ENCODE assay signal across 8 mouse cellular contexts in the genomic region with DNA sequence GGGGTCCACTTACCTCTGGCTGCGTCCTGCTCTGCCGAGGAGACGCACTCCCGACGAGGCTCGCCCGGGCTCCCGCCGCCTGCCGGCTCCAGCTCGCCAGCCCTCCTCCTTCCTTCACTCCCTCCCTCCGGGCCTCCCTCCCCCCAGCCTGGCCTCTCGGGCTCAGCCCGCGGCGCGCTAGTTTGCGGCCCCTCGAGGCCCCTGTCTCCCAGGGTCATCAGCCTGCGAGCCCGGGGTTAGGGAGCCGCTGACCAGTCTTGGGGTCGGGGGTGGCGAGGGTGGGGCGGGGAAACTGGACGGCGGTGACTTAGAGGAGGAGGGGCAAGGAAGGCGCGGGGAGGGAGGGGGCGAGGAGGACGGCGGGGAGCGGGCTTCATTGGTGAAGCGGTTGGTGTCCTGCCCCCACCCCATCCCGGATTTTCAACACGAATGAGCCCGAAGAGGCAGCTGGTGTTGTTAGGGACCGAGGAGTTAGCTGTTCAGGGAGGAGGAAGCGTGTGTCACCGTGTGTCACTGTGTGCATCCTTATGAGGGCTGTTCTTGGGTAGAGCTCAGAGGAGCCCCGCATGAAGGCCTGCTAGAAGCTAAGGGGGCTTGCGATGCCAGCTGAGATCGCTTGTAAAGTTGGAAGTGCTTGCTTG. TPM values are rescaled to one million over a fixed set of nuclear protein-coding genes. Genes with fewer than 3 reads are reported as not detected.
A peak's percentile ranks its signal among the peaks of the same experiment; 100 is the strongest.
DNase-seq lines count a peak whose midpoint lies in the region; ATAC-seq and TF ChIP-seq lines count a peak whose summit lies in the region.

Gene Gpr162, minus strand, starts transcription at position 326 of the 641 bp plus-strand sequence.

- WGBS in forebrain, embryonic 16.5 days: under 1% methylated on average over 30 of the region's 43 CpGs
- 1% methylated on average over 40 of the region's 43 CpGs for WGBS in hindbrain, embryonic 16.5 days
- WGBS in macrophage (ENCODE audit: missing documents): 1% methylated on average over 41 of the region's 43 CpGs

- no peak for TF ChIP-seq RAD21 in MEL (IDR thresholded peaks at IDR 0.05; ENCODE audit: low read depth, low read length)

- H3K9me3 ChIP-seq in MEL (replicated peaks; ENCODE audit: insufficient read depth, low read length): no peaks in the 10 kb centered on the region
- no peaks in the 10 kb centered on the region for H3K9me3 ChIP-seq in forebrain, embryonic 16.5 days (ENCODE audit: control insufficient read depth, low read length)
- H3K9me3 ChIP-seq in hindbrain, embryonic 16.5 days (ENCODE audit: control insufficient read depth, low read length): no peaks in the 10 kb centered on the region

- peak within 1 kb of the TSS; percentile 67 for H3K9ac ChIP-seq in MEL (ENCODE audit: control insufficient read depth, low read depth, low read length, poor library complexity, severe bottlenecking)
- peak within 1 kb of the TSS; percentile 75 for H3K9ac ChIP-seq in forebrain, embryonic 16.5 days (replicated peaks; ENCODE audit: low read depth, low read length)
- H3K9ac ChIP-seq in hindbrain, embryonic 16.5 days (ENCODE audit: low read depth, low read length): peak within 1 kb of the TSS; percentile 96

- H3K27ac ChIP-seq in MEL (ENCODE audit: control insufficient read depth, low read depth, low read length) (no peak within 1 kb of the TSS), macrophage (peak within 1 kb of the TSS; percentile 27; the same call in 1 of the 2 replicates)
- H3K27ac ChIP-seq in forebrain, embryonic 16.5 days (ENCODE audit: low read length): peak within 1 kb of the TSS; percentile 54
- H3K27ac ChIP-seq in hindbrain, embryonic 16.5 days (ENCODE audit: low read depth, low read length): peak within 1 kb of the TSS; percentile 98

- H3K4me3 ChIP-seq in MEL (ENCODE audit: control insufficient read depth in 1 of 2, insufficient read depth in 1 of 2, low read depth in 2 of 2, low read length in 2 of 2) (peak within 1 kb of the TSS; percentile 45 to 79), macrophage (ENCODE audit: inconsistent target) (peak within 1 kb of the TSS; percentile 69)
- H3K4me3 ChIP-seq in forebrain, embryonic 16.5 days (replicated peaks; ENCODE audit: low read length): peak within 1 kb of the TSS; percentile 63
- peak within 1 kb of the TSS; percentile 74 for H3K4me3 ChIP-seq in hindbrain, embryonic 16.5 days (ENCODE audit: low read length)

- TF ChIP-seq EP300 in MEL (IDR thresholded peaks at IDR 0.05; ENCODE audit: low read depth in 1 of 2, low read length in 2 of 2): no peak

- peak; percentile 38 for DNase-seq in MEL (ENCODE audit: low read depth, low spot score)
- DNase-seq in cerebellum, adult 11 months: peak; percentile 75
- DNase-seq in left cerebral cortex, postnatal 10 days (ENCODE audit: extremely low spot score in 1 of 2, low spot score in 2 of 2): peak; percentile 76 to 87
- peak; percentile 87 to 92 for DNase-seq in right cerebral cortex, postnatal 10 days (ENCODE audit: low spot score in 2 of 2)
- no peak for DNase-seq in spleen, postnatal 4 days (ENCODE audit: low spot score in 2 of 2)

- intact Hi-C loops in left cerebral cortex, postnatal 10 days (cut with DNase I): loop anchor here (2.0 kb wide), 1 partner anchor 41 kb away; no protein-coding TSS in a partner anchor

- H3K79me2 ChIP-seq in MEL (ENCODE audit: control insufficient read depth, insufficient read depth, low read length, poor library complexity) (no peaks in the 10 kb centered on the region), macrophage (ENCODE audit: inconsistent target) (peaks cover 25% of the 10 kb centered on the region; the same call in 1 of the 2 replicates)

- no peaks in the 10 kb centered on the region; a peak in 2 of 4 replicates for H3K4me1 ChIP-seq in MEL (ENCODE audit: control insufficient read depth in 1 of 2, insufficient read depth in 2 of 2, low read length in 2 of 2)
- H3K4me1 ChIP-seq in forebrain, embryonic 16.5 days (replicated peaks; ENCODE audit: control insufficient read depth, insufficient read depth, low read length): peaks cover 49% of the 10 kb centered on the region
- peaks cover 44% of the 10 kb centered on the region for H3K4me1 ChIP-seq in hindbrain, embryonic 16.5 days (ENCODE audit: control insufficient read depth, insufficient read depth, low read depth, low read length)

- peaks cover 10 to 14% of the 10 kb centered on the region in 2 experiments for H3K27me3 ChIP-seq in MEL (ENCODE audit: control insufficient read depth in 1 of 2, insufficient read depth in 2 of 2, low read length in 2 of 2)
- no peaks in the 10 kb centered on the region for H3K27me3 ChIP-seq in forebrain, embryonic 16.5 days (replicated peaks; ENCODE audit: control insufficient read depth, insufficient read depth, low read length)
- H3K27me3 ChIP-seq in hindbrain, embryonic 16.5 days (replicated peaks; ENCODE audit: control insufficient read depth, insufficient read depth, low read length): peaks cover 2% of the 10 kb centered on the region; the same call in 1 of the 2 replicates

- TF ChIP-seq CTCF in MEL (IDR thresholded peaks at IDR 0.05 in 2 of 3, conservative IDR thresholded peaks at IDR 0.05 in 1 of 3; ENCODE audit: control insufficient read depth in 1 of 3, insufficient read depth in 1 of 3, low read depth in 2 of 3, low read length in 3 of 3, poor library complexity in 1 of 3, severe bottlenecking in 1 of 3): no peak

- ATAC-seq in forebrain, embryonic 16.5 days: peak; percentile 68
- peak; percentile 58 for ATAC-seq in hindbrain, embryonic 16.5 days

- H3K36me3 ChIP-seq in MEL (ENCODE audit: control insufficient read depth in 1 of 2, insufficient read depth in 2 of 2, low read length in 2 of 2) (no peaks in the 10 kb centered on the region), macrophage (ENCODE audit: inconsistent target) (peaks cover 17% of the 10 kb centered on the region; the same call in 1 of the 2 replicates)
- H3K36me3 ChIP-seq in forebrain, embryonic 16.5 days (ENCODE audit: control insufficient read depth, insufficient read depth): no peaks in the 10 kb centered on the region
- H3K36me3 ChIP-seq in hindbrain, embryonic 16.5 days (ENCODE audit: control insufficient read depth, insufficient read depth, low read length): no peaks in the 10 kb centered on the region

- peak within 1 kb of the TSS; percentile 46 for H3K4me2 ChIP-seq in forebrain, embryonic 16.5 days (ENCODE audit: low read length)
- peak within 1 kb of the TSS; percentile 69 for H3K4me2 ChIP-seq in hindbrain, embryonic 16.5 days (ENCODE audit: low read length)

- no peak for TF ChIP-seq POLR2A in MEL (IDR thresholded peaks at IDR 0.05; ENCODE audit: control insufficient read depth in 1 of 2, insufficient read depth in 1 of 2, low read depth in 1 of 2, low read length in 2 of 2, poor library complexity in 1 of 2)

TF ChIP-seq in MEL, 35 proteins besides CTCF, POLR2A, EP300 and RAD21:
- no peak for TF ChIP-seq GABPA (IDR thresholded peaks at IDR 0.05; ENCODE audit: low read depth, low read length)
- TF ChIP-seq MAZ (IDR thresholded peaks at IDR 0.05; ENCODE audit: low read depth, low read length): peak; percentile 63; the same call in 1 of the 2 replicates
- TF ChIP-seq TAL1 (IDR thresholded peaks at IDR 0.05; ENCODE audit: low read length): no peak

RNA-seq across cellular contexts. Expression of gene Gpr162, which starts in this region (rescaled TPM):
- total RNA-seq in MEL (2012; rRNA removed): 0.08 and 0.20 TPM in 2 replicates
- under 1 TPM in 1 of 2 experiments, not detected in 1; 0.84 TPM for polyA plus RNA-seq in MEL (2012; ENCODE audit: insufficient read depth in 1 of 2, insufficient read length in 2 of 2, low read depth in 1 of 2, low replicate concordance in 2 of 2, missing spikeins in 1 of 2)
- 21.8 and 28.8 TPM in 2 replicates for polyA plus RNA-seq in forebrain, embryonic 16.5 days (2015; fragmentation: Nextera tagmentation; extraction: Ambion mirVana)
- 30.9 and 32.9 TPM in 2 replicates for polyA plus RNA-seq in hindbrain, embryonic 16.5 days (2015; fragmentation: Nextera tagmentation; extraction: Ambion mirVana)
- 100 to 1,000 TPM; 214 to 216 TPM for total RNA-seq in left cerebral cortex, postnatal 10 days (2021)
- total RNA-seq in macrophage (2018; cell fraction: chromatin; rRNA removed): 100 to 1,000 TPM in 12 of 26 experiments, 10 to 100 TPM in 14; 15.9 to 245 (median 96.3) TPM
- 100 to 1,000 TPM in 22 of 26 experiments, 10 to 100 TPM in 4; 80.6 to 184 (median 135) TPM for total RNA-seq in macrophage (2018; cell fraction: cytosol; rRNA removed)
- 100 to 1,000 TPM in 22 of 26 experiments, 10 to 100 TPM in 4; 50.7 to 342 (median 209) TPM for total RNA-seq in macrophage (2018; cell fraction: nucleus; rRNA removed)
- 20.0 to 195 TPM (median 70.2 TPM) in 3 replicates for polyA plus RNA-seq in macrophage (2018)

Comparison
In these comparisons a context has a peak if more than half of its experiments do, and no peak if none do; other contexts are left out.
1. RNA of gene Gpr162 (total RNA-seq): 214 to 216 TPM in left cerebral cortex, postnatal 10 days; 0.08 to 0.20 TPM in MEL; every median in the first group is over 100 times any median in the second.
2. RNA of gene Gpr162 (polyA plus RNA-seq): 20.0 to 195 TPM in macrophage, 30.9 to 32.9 TPM in hindbrain, embryonic 16.5 days and 21.8 to 28.8 TPM in forebrain, embryonic 16.5 days; 0.84 TPM in MEL; every median in the first group is over 10 times any median in the second.
3. Peak in DNase-seq, H3K4me3 ChIP-seq and H3K9ac ChIP-seq in MEL; RNA of the gene not detected or under 1 TPM.
4. DNase-seq: peak in cerebellum, adult 11 months (single experiment), left cerebral cortex, postnatal 10 days (2 of 2) and right cerebral cortex, postnatal 10 days (2 of 2); none in spleen, postnatal 4 days (0 of 2).
5. Peak in every context shown above with its lines, with median percentiles within 50 percentile points of each other: H3K4me3 ChIP-seq and H3K9ac ChIP-seq.